Mouse (Mus musculus) small intestine, adult 2 months (tissue): ENCODE measurements around the gene Il27ra. TPM values are rescaled to one million over a fixed set of nuclear protein-coding genes. Genes with fewer than 3 reads are reported as not detected.
"Not testable (repeated sequence)": the region's sequence is repeated elsewhere in the genome, so short reads cannot be mapped to it uniquely, and the experiment has no call there.

Source experiments
- H3K27ac ChIP-seq: fragments of 200-500 bp; 2 replicates; pipeline ENCODE4 v1.5.1; 2012; ENCODE audit warnings: low read depth, low read length, control low read depth, inconsistent platforms; ENCODE audit not compliant: insufficient read depth
- H3K27me3 ChIP-seq: fragments of 200-500 bp; 2 replicates; pipeline ENCODE4 v1.6.1; 2012; ENCODE audit warnings: mild to moderate bottlenecking, moderate library complexity, low read length, inconsistent platforms; ENCODE audit not compliant: control insufficient read depth, insufficient read depth
- H3K36me3 ChIP-seq: fragments of 200-500 bp; 2 replicates; pipeline ENCODE4 v1.6.1; 2012; ENCODE audit warnings: mild to moderate bottlenecking, low read length, control low read depth, inconsistent platforms; ENCODE audit not compliant: control insufficient read depth, insufficient read depth
- H3K4me1 ChIP-seq: fragments of 200-500 bp; 2 replicates; pipeline ENCODE4 v1.6.1; 2012; ENCODE audit warnings: low read length, inconsistent platforms, mixed read lengths; ENCODE audit not compliant: control insufficient read depth, insufficient read depth, insufficient read length
- H3K4me3 ChIP-seq: fragments of 200-500 bp; 2 replicates; pipeline ENCODE4 v1.5.1; 2012; ENCODE audit warnings: low read depth, mild to moderate bottlenecking, control low read depth, inconsistent platforms, low read length, moderate library complexity
- CTCF ChIP-seq: fragments of 200-500 bp; IDR thresholded peaks from 2 replicates; pipeline ENCODE4 v1.5.1; 2012; ENCODE audit warnings: low read depth, mild to moderate bottlenecking, control low read depth, inconsistent platforms, low read length, moderate library complexity, mixed read lengths; ENCODE audit not compliant: insufficient replicate concordance, insufficient read length; ENCODE audit errors: extremely low read depth
- POLR2A ChIP-seq: fragments of 200-500 bp; IDR thresholded peaks from 2 replicates; pipeline ENCODE4 v1.6.1; 2012; ENCODE audit warnings: low read depth, mild to moderate bottlenecking, control low read depth, inconsistent platforms, low read length, moderate library complexity
- WGBS: fragments of 180-500 bp; shearing (Covaris S2); methylation state at CpG from one replicate; pipeline ENCODE4 v1.1.7; 2018; 5-methylcytosine and 5-hydroxymethylcytosine counted together
- polyA plus RNA-seq: library from polyadenylated mRNA; depleted of rRNA; stranded (reverse); fragments of >200 nt; gene quantifications from 2 replicates; pipeline ENCODE4 v1.2.3, GENCODE M21; 2012; rRNA removed

The Il27ra gene
- polyA plus RNA-seq, 1 experiment: 5.5 TPM

DNA sequence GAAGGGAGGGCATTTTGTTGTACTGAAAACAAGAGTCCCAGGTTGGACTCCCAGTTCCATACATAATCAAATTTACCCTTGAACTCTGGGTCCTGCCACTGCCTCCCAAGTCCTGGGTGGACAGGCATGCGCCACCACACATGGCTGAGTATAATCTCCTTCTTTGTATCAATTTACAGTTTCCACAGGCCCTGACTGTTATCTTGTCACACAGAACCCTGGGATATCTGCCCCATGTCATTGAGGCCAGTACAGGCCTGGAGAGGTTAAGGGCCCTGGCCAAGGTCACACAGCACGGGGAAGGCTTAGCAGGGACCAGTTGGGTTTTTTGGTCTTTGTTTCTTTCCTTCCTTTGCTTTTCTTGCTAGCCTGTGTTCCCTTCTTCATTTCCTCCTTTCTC lies 49.9 kb downstream of the Il27ra start:
- Histone ChIP-seq H3K4me3 (no peak overlapping the region), H3K4me1 (no peaks in the 10 kb centered on the region), H3K36me3 (peaks cover 34% of the 10 kb centered on the region), H3K27ac (no peak overlapping the region), H3K27me3 (no peaks in the 10 kb centered on the region)
- TF ChIP-seq CTCF (no peak), POLR2A (no peak)
- 87% methylated on average over 2 of the region's 2 CpGs for WGBS

DNA sequence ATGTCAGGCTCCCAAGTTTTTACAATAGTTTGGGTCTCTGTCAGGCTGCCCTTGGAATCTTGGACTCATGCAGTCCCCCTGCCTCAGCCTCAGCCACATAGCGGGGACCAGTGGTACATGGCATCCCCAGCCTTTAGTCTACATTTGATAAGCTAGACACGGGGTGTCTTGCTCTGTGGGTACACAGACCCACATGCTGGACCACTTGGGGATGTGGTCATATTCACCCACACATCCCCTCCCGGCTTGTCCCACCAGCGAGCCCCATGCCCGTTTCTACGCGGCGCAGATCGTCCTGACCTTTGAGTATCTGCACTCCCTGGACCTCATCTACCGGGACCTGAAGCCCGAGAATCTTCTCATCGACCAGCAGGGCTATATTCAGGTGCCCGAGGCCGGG lies 52.2 kb downstream of the Il27ra start:
- peaks cover 52% of the 10 kb centered on the region for H3K36me3 ChIP-seq
- no peak overlapping the region for H3K4me3 ChIP-seq
- TF ChIP-seq CTCF (no peak), POLR2A (no peak)
- no peaks in the 10 kb centered on the region for H3K4me1 ChIP-seq
- no peak overlapping the region for H3K27ac ChIP-seq
- 94% methylated on average over 14 of the region's 14 CpGs for WGBS
- H3K27me3 ChIP-seq: no peaks in the 10 kb centered on the region

DNA sequence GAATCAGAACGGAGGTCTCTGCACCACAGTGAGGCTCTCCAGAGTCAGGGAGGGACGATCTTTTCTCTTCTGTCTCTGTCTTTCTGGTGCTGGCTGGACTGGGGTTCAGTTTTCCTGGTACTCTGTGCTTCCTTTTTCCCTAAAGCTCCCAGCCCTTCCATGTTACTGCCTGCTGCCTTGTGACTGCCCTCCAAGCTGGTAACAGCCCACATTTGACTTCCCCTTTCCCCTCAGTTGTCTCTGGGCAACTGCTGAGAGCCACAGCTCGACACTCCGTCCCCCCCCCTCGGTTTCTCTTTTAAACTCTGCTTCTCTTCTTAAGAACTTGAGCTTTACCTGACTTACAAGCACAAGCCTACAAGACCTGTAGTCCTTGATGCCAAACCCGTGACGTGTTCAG lies 53.1 kb downstream of the Il27ra start:
- TF ChIP-seq CTCF: no peak
- H3K27ac ChIP-seq: no peak overlapping the region
- no peak overlapping the region for H3K4me3 ChIP-seq
- H3K36me3 ChIP-seq: peaks cover 55% of the 10 kb centered on the region
- WGBS: 87% methylated on average over 7 of the region's 7 CpGs
- H3K4me1 ChIP-seq: no peaks in the 10 kb centered on the region
- H3K27me3 ChIP-seq: no peaks in the 10 kb centered on the region

DNA sequence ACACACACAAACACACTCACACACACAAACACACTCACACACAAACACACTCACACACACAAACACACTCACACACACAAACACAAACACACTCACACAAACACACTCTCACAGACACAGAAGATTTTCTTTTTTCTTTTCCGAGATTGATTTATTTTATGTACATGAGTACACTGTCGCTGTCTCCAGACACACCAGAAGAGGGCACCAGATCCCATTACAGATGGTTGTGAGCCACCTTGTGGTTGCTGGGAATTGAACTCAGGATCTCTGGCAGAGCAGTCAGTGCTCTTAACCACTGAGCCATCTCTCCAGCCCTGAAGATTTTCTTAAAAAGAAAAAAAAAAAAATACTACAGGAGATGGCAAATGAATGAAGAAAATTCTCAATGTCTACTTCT lies 59.2 kb downstream of the Il27ra start:
- H3K36me3 ChIP-seq: peaks cover 42% of the 10 kb centered on the region
- WGBS: 96% methylated on average over 2 of the region's 2 CpGs
- H3K27me3 ChIP-seq, H3K4me1 ChIP-seq, H3K4me3 ChIP-seq, H3K27ac ChIP-seq: not testable (repeated sequence)

DNA sequence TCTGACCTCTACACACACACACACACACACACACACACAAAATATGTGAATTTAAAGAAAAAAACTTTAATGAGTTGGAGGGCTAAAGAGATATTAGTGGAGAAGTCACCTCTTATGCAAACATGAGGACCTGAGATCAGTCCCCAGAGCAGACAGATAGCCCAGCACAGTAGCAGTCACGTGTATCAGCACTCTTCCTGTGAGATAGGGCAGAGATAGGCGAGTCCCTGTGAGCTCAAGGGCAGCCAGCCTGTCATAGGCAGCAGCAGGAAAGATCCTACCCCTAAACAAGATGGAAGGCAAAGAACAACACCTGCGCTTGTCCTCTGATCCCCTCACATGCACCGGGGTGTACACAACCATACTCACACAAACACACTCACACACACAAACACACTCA lies 59.9 kb downstream of the Il27ra start:
- Histone ChIP-seq H3K27me3 (no peaks in the 10 kb centered on the region), H3K36me3 (peaks cover 36% of the 10 kb centered on the region)

DNA sequence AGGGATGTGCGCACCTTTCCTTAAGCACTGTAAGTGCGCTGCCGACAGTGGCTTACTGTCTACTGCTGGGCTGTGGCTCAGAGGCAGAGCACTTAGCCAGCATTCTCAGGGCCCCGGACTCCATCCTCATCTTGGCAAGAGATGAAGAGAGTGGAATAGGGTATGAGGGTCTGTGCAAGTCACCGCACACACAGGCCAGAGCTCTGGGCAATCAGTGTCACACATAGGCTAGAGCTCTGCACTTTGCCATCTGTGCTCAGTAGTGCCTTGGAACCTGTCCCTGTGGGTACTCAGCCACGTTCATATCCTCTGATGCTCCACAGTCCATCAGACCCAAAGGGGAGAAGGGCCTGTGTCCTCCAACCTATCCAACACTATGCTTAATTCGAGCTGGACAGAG lies 60.9 kb downstream of the Il27ra start:
- WGBS: 92% methylated on average over 7 of the region's 7 CpGs
- TF ChIP-seq POLR2A (no peak), CTCF (no peak)
- peaks cover 28% of the 10 kb centered on the region for H3K36me3 ChIP-seq
- no peak overlapping the region for H3K27ac ChIP-seq
- H3K4me1 ChIP-seq: peaks cover 6% of the 10 kb centered on the region; the same call in 1 of the 2 replicates
- H3K4me3 ChIP-seq: no peak overlapping the region
- no peaks in the 10 kb centered on the region for H3K27me3 ChIP-seq

More for the DNA sequence above, 59.9 kb downstream of the Il27ra start:
- WGBS: 77% methylated on average over 4 of the region's 4 CpGs
- Histone ChIP-seq H3K27ac (no peak overlapping the region), H3K4me1 (peaks cover 3% of the 10 kb centered on the region; the same call in 1 of the 2 replicates), H3K4me3 (no peak overlapping the region)
- TF ChIP-seq POLR2A: no peak
- TF ChIP-seq CTCF: no peak

DNA sequence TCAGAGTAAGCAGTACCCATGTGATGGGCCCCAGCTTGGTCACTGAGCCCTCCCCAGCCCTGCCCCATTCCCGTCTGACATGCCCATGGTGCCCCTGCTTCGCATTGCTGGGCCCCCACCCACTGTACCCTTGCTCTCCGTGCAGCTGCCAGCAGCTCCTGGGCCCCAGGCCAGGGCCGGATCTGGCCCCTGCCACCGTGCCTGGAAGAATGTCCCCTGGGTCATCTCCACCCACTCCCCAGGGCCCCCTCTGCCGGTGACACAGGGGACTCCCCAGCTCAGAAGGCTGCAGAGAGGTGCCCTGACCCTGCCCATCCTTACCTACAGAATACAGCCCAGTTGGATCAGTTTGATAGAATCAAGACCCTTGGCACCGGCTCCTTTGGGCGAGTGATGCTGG lies 61.5 kb downstream of the Il27ra start:
- Histone ChIP-seq H3K27ac (no peak overlapping the region), H3K4me1 (peaks cover 6% of the 10 kb centered on the region; the same call in 1 of the 2 replicates), H3K4me3 (no peak overlapping the region), H3K36me3 (peaks cover 22% of the 10 kb centered on the region), H3K27me3 (no peaks in the 10 kb centered on the region)
- TF ChIP-seq CTCF: no peak
- TF ChIP-seq POLR2A: no peak
- WGBS: 82% methylated on average over 8 of the region's 8 CpGs

Other genes with a start within 250 kb of the Il27ra start
- 16.0 and 19.1 TPM in 2 replicates for gene Adgrl1, start 142.5 kb downstream of the Il27ra start, polyA plus RNA-seq
- gene Gm10644, start 87.4 kb downstream of the Il27ra start, polyA plus RNA-seq: 0.43 and 0.44 TPM in 2 replicates
- gene Asf1b, start 87.1 kb downstream of the Il27ra start, polyA plus RNA-seq: 7.8 and 22.1 TPM in 2 replicates
- gene Prkaca, start 69.6 kb downstream of the Il27ra start, polyA plus RNA-seq: 21.8 and 43.8 TPM in 2 replicates
- 17.1 and 35.1 TPM in 2 replicates for gene Samd1, start 44.9 kb downstream of the Il27ra start, polyA plus RNA-seq
- gene 1700067K01Rik, start 41.1 kb downstream of the Il27ra start, polyA plus RNA-seq: 0.30 and 0.91 TPM in 2 replicates
- 9.1 and 13.5 TPM in 2 replicates for gene 2210011C24Rik, start 30.4 kb downstream of the Il27ra start, polyA plus RNA-seq
- gene Palm3, start 21.1 kb downstream of the Il27ra start, polyA plus RNA-seq: 0.11 and 0.15 TPM in 2 replicates
- gene Rln3, start 2.4 kb upstream of the Il27ra start, polyA plus RNA-seq: 0.96 and 0.99 TPM in 2 replicates
- 0.48 TPM in 1 of 2 replicates, not detected in the other for gene Gm10643, start 22.5 kb upstream of the Il27ra start, polyA plus RNA-seq
- 23.2 and 42.2 TPM in 2 replicates for gene Rfx1, start 24.2 kb upstream of the Il27ra start, polyA plus RNA-seq
- gene Dcaf15, start 62.2 kb upstream of the Il27ra start, polyA plus RNA-seq: 37.4 and 108 TPM in 2 replicates
- gene Podnl1, start 83.4 kb upstream of the Il27ra start, polyA plus RNA-seq: 3.8 and 12.7 TPM in 2 replicates
- 21.0 and 50.8 TPM in 2 replicates for gene Cc2d1a, start 105.3 kb upstream of the Il27ra start, polyA plus RNA-seq
- gene 4930432K21Rik, start 105.4 kb upstream of the Il27ra start, polyA plus RNA-seq: 0.05 and 0.22 TPM in 2 replicates
- gene Nanos3, start 142.6 kb upstream of the Il27ra start, polyA plus RNA-seq: 0.22 and 0.62 TPM in 2 replicates
- gene Zswim4, start 194.5 kb upstream of the Il27ra start, polyA plus RNA-seq: 8.1 and 30.0 TPM in 2 replicates
- 46.2 and 63.5 TPM in 2 replicates for gene D8Ertd738e, start 207.1 kb upstream of the Il27ra start, polyA plus RNA-seq
- gene Mri1, start 214.7 kb upstream of the Il27ra start, polyA plus RNA-seq: 66.7 and 76.0 TPM in 2 replicates
- 11.9 and 37.3 TPM in 2 replicates for gene Ccdc130, start 227.8 kb upstream of the Il27ra start, polyA plus RNA-seq